Mouse (Mus musculus): ENCODE measurements at regions not wholly inside any gene's neighbourhood (a gene's known extent, or its start where the extent isn't known, plus 50 kb on each side); places are given as distances from the start of the nearest gene placed in this dataset.

GRCm38 (mm10) chr1:112947551-112948310 is 1083.0 kb upstream of the Dsel start:
- DNase-seq = peak; percentile 80
